Mouse (Mus musculus) neutrophil, adult 5-6 weeks (primary cell): Measurements from ENCODE around the gene Tradd. TPM values are rescaled to one million over a fixed set of nuclear protein-coding genes. Genes with fewer than 3 reads are reported as not detected.

Source experiments
- ATAC-seq: fragments of 151-379, 151-347 bp; 2 replicates; pipeline ENCODE4 v1.8.0; 2017; ENCODE audit warnings: mild to moderate bottlenecking, moderate TSS enrichment; ENCODE audit not compliant: insufficient number of reproducible peaks, poor library complexity, low FRiP score, severe bottlenecking; ENCODE audit errors: extremely low read depth
- total RNA-seq: library from RNA; stranded (forward); fragments of 200-1000 nt; gene quantifications from 2 replicates; pipeline ENCODE4 v1.2.3, GENCODE M21; 2017

Gene Tradd
- total RNA-seq: 15.7 and 19.2 TPM in 2 replicates

GRCm38 (mm10) chr8:105264024-105264982 lies at the start of gene Tradd, which contains the start of gene Fbxl8:
Gene Tradd, minus strand, starts transcription at chr8:105264609.
Gene Fbxl8, plus strand, starts transcription at chr8:105264648.
- peak; percentile 37; the same call in 1 of the 2 replicates for ATAC-seq

GRCm38 (mm10) chr8:105313622-105314402 lies 49.4 kb upstream of the Tradd start:
- no peak for ATAC-seq

- no peak for ATAC-seq
These were observed 48.6 kb upstream of the Tradd start for GRCm38 (mm10) chr8:105312891-105313481.

GRCm38 (mm10) chr8:105311718-105312117 lies 47.3 kb upstream of the Tradd start:
- ATAC-seq: no peak

GRCm38 (mm10) chr8:105310118-105310517 lies 45.7 kb upstream of the Tradd start:
- no peak for ATAC-seq

GRCm38 (mm10) chr8:105309142-105309847 lies 44.9 kb upstream of the Tradd start:
- ATAC-seq: no peak

- no peak for ATAC-seq
These were observed 44.0 kb upstream of the Tradd start for GRCm38 (mm10) chr8:105308428-105308827.

- no peak for ATAC-seq
These were observed 43.3 kb upstream of the Tradd start for GRCm38 (mm10) chr8:105307670-105308069.

GRCm38 (mm10) chr8:105306146-105306691 lies 41.8 kb upstream of the Tradd start:
- ATAC-seq: no peak

- ATAC-seq: no peak
These were observed 41.1 kb upstream of the Tradd start, which contains the start of gene Elmo3 for GRCm38 (mm10) chr8:105305211-105306145. Gene Elmo3, plus strand, starts transcription at chr8:105305601.

- ATAC-seq: no peak
These were observed 40.2 kb upstream of the Tradd start for GRCm38 (mm10) chr8:105304325-105305210.

GRCm38 (mm10) chr8:105303874-105304273 lies 39.5 kb upstream of the Tradd start:
- ATAC-seq: no peak

- no peak for ATAC-seq
These were observed 39.0 kb upstream of the Tradd start for GRCm38 (mm10) chr8:105303396-105303795.

GRCm38 (mm10) chr8:105299962-105300361 lies 35.6 kb upstream of the Tradd start:
- no peak for ATAC-seq

- no peak for ATAC-seq
These were observed 34.2 kb upstream of the Tradd start for GRCm38 (mm10) chr8:105298351-105299252.
